Mouse (Mus musculus) bone marrow macrophage, adult 2 months (primary cell): ENCODE results near the gene Qrich2.

Experiments
- CTCF ChIP-seq: IDR thresholded peaks from 2 replicates; pipeline ENCODE4 v1.5.1; 2012; ENCODE audit warnings: low read depth, mild to moderate bottlenecking, low read length, moderate library complexity
- POLR2A ChIP-seq: IDR thresholded peaks from 2 replicates; pipeline ENCODE4 v1.6.1; 2012; ENCODE audit warnings: mild to moderate bottlenecking, low read depth, low read length, borderline replicate concordance

GRCm38 (mm10) chr11:116437541-116437940, 28.5 kb downstream of the Qrich2 start:
- no peak for TF ChIP-seq CTCF
- no peak for TF ChIP-seq POLR2A
